Mouse (Mus musculus): Measurements from ENCODE around the gene Sirpa.

DNA sequence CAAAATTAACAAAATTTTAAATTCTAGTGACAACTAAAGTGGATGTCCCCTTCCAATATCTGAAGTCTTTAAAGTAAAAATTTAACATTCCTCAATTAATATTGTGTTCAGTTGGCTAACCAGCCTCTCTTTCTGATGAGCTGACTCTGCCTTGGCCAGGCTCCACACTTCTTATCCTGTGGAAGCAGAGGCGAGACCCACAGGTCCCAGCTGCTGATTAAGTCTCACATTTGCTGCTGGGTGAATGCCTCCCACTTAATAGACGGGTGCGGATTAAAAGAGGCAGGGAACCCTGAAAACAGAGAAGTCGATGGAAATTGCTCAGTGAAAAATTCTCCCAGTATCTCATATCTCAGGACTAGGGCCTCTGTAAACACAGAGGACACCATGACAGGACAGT is 69.8 kb downstream of the Sirpa start:
- TF ChIP-seq HCFC1 (IDR thresholded peaks at IDR 0.05; ENCODE audit: borderline replicate concordance, insufficient read depth, low read length) (no peak), ZNF384 (IDR thresholded peaks at IDR 0.05; ENCODE audit: low read depth, low read length) (no peak), MAFK (IDR thresholded peaks at IDR 0.05; ENCODE audit: insufficient read depth, low read depth, low read length) (no peak), CHD2 (IDR thresholded peaks at IDR 0.05; ENCODE audit: low read depth, low read length) (no peak), ZC3H11A (IDR thresholded peaks at IDR 0.05; ENCODE audit: borderline replicate concordance, low read depth, low read length) (no peak)

All from ES-E14 (cell line).